Mouse (Mus musculus): ENCODE measurements around the gene Ints12. TPM values are rescaled to one million over a fixed set of nuclear protein-coding genes. Genes with fewer than 3 reads are reported as not detected.

Gene Ints12
- polyA plus RNA-seq, 1 experiment from 2014 or later, result 12.5 TPM

- 42% methylated on average over 4 of the region's 4 CpGs for WGBS (ENCODE audit: insufficient replicate concordance)
- ATAC-seq, result peak; percentile 83
- Histone ChIP-seq H3K27ac (peak overlapping the region; percentile 10; the same call in 1 of the 2 replicates), H3K36me3 (peaks cover 53% of the 10 kb centered on the region), H3K4me3 (no peak overlapping the region), H3K9ac (no peak overlapping the region), H3K4me2 (peak overlapping the region; percentile 37), H3K9me3 (replicated peaks) (no peaks in the 10 kb centered on the region), H3K4me1 (peaks cover 35% of the 10 kb centered on the region), H3K27me3 (replicated peaks) (no peaks in the 10 kb centered on the region)
These were observed 6.7 kb downstream of the Ints12 start for GRCm38 (mm10) chr3:133098336-133098735.

- no peak for ATAC-seq
These were observed 7.3 kb downstream of the Ints12 start for GRCm38 (mm10) chr3:133098909-133099308.

GRCm38 (mm10) chr3:133103768-133104167 lies 12.1 kb downstream of the Ints12 start:
- Histone ChIP-seq H3K27me3 (replicated peaks) (no peaks in the 10 kb centered on the region), H3K4me3 (no peak overlapping the region), H3K4me1 (peaks cover 4% of the 10 kb centered on the region), H3K9ac (no peak overlapping the region), H3K27ac (no peak overlapping the region), H3K4me2 (no peak overlapping the region), H3K36me3 (peaks cover 77% of the 10 kb centered on the region), H3K9me3 (replicated peaks) (no peaks in the 10 kb centered on the region)
- WGBS (ENCODE audit: insufficient replicate concordance), result 81% methylated on average over 3 of the region's 3 CpGs
- ATAC-seq, result no peak

More at GRCm38 (mm10) chr3:133098909-133099308, 7.3 kb downstream of the Ints12 start:
- Histone ChIP-seq H3K4me3 (no peak overlapping the region), H3K9me3 (replicated peaks) (no peaks in the 10 kb centered on the region), H3K36me3 (peaks cover 59% of the 10 kb centered on the region), H3K27ac (no peak overlapping the region), H3K27me3 (replicated peaks) (no peaks in the 10 kb centered on the region), H3K4me1 (peaks cover 32% of the 10 kb centered on the region), H3K9ac (no peak overlapping the region), H3K4me2 (no peak overlapping the region)
- WGBS (ENCODE audit: insufficient replicate concordance), result 83% methylated on average over 2 of the region's 2 CpGs

- H3K4me1 ChIP-seq, result no peaks in the 10 kb centered on the region
- no peak overlapping the region for H3K27ac ChIP-seq
- H3K27me3 ChIP-seq (replicated peaks), result no peaks in the 10 kb centered on the region
- H3K36me3 ChIP-seq, result peaks cover 78% of the 10 kb centered on the region
- 84% methylated on average over 3 of the region's 3 CpGs for WGBS (ENCODE audit: insufficient replicate concordance)
- no peak overlapping the region for H3K4me2 ChIP-seq
- no peak overlapping the region for H3K4me3 ChIP-seq
- H3K9ac ChIP-seq, result no peak overlapping the region
- ATAC-seq, result no peak
- no peaks in the 10 kb centered on the region for H3K9me3 ChIP-seq (replicated peaks)
These were observed 12.8 kb downstream of the Ints12 start for GRCm38 (mm10) chr3:133104436-133104835.

GRCm38 (mm10) chr3:133108731-133109130 lies 17.1 kb downstream of the Ints12 start:
- Histone ChIP-seq H3K9ac (no peak overlapping the region), H3K4me1 (no peaks in the 10 kb centered on the region), H3K4me2 (no peak overlapping the region), H3K27ac (no peak overlapping the region), H3K36me3 (peaks cover 53% of the 10 kb centered on the region), H3K27me3 (replicated peaks) (no peaks in the 10 kb centered on the region), H3K4me3 (no peak overlapping the region), H3K9me3 (replicated peaks) (no peaks in the 10 kb centered on the region)
- no peak for ATAC-seq
- 83% methylated on average over 4 of the region's 4 CpGs for WGBS (ENCODE audit: insufficient replicate concordance)

GRCm38 (mm10) chr3:133109844-133110243 lies 18.2 kb downstream of the Ints12 start:
- no peaks in the 10 kb centered on the region for H3K9me3 ChIP-seq (replicated peaks)
- 80% methylated on average over 4 of the region's 4 CpGs for WGBS (ENCODE audit: insufficient replicate concordance)
- no peak overlapping the region for H3K4me2 ChIP-seq
- no peak overlapping the region for H3K4me3 ChIP-seq
- peaks cover 44% of the 10 kb centered on the region for H3K36me3 ChIP-seq
- no peak overlapping the region for H3K27ac ChIP-seq
- H3K4me1 ChIP-seq, result no peaks in the 10 kb centered on the region
- H3K27me3 ChIP-seq (replicated peaks), result no peaks in the 10 kb centered on the region
- no peak for ATAC-seq
- no peak overlapping the region for H3K9ac ChIP-seq

GRCm38 (mm10) chr3:133111741-133112140 lies 20.1 kb downstream of the Ints12 start:
- WGBS (ENCODE audit: insufficient replicate concordance), result 23% methylated on average over 2 of the region's 2 CpGs
- Histone ChIP-seq H3K9ac (no peak overlapping the region), H3K36me3 (peaks cover 29% of the 10 kb centered on the region), H3K9me3 (replicated peaks) (no peaks in the 10 kb centered on the region), H3K4me3 (no peak overlapping the region), H3K27me3 (replicated peaks) (no peaks in the 10 kb centered on the region), H3K4me1 (no peaks in the 10 kb centered on the region), H3K27ac (no peak overlapping the region), H3K4me2 (no peak overlapping the region)
- ATAC-seq, result no peak

- no peaks in the 10 kb centered on the region for H3K4me1 ChIP-seq
- H3K9ac ChIP-seq, result no peak overlapping the region
- H3K4me3 ChIP-seq, result no peak overlapping the region
- H3K9me3 ChIP-seq (replicated peaks), result no peaks in the 10 kb centered on the region
- H3K27me3 ChIP-seq (replicated peaks), result no peaks in the 10 kb centered on the region
- H3K27ac ChIP-seq, result no peak overlapping the region
- ATAC-seq, result no peak
- 47% methylated on average over 1 of the region's 1 CpGs for WGBS (ENCODE audit: insufficient replicate concordance)
- peaks cover 16% of the 10 kb centered on the region for H3K36me3 ChIP-seq
- H3K4me2 ChIP-seq, result no peak overlapping the region
These were observed 21.6 kb downstream of the Ints12 start for GRCm38 (mm10) chr3:133113281-133113680.

GRCm38 (mm10) chr3:133131372-133131771 lies 39.7 kb downstream of the Ints12 start:
- Histone ChIP-seq H3K27me3 (replicated peaks) (no peaks in the 10 kb centered on the region), H3K4me1 (no peaks in the 10 kb centered on the region), H3K36me3 (no peaks in the 10 kb centered on the region), H3K9me3 (replicated peaks) (no peaks in the 10 kb centered on the region), H3K9ac (no peak overlapping the region), H3K27ac (no peak overlapping the region), H3K4me3 (no peak overlapping the region), H3K4me2 (no peak overlapping the region)
- 87% methylated on average over 5 of the region's 5 CpGs for WGBS (ENCODE audit: insufficient replicate concordance)
- ATAC-seq, result no peak

GRCm38 (mm10) chr3:133132611-133133010 lies 41.0 kb downstream of the Ints12 start:
- Histone ChIP-seq H3K9me3 (replicated peaks) (no peaks in the 10 kb centered on the region), H3K27ac (no peak overlapping the region), H3K4me1 (no peaks in the 10 kb centered on the region), H3K36me3 (no peaks in the 10 kb centered on the region), H3K4me3 (no peak overlapping the region), H3K4me2 (no peak overlapping the region), H3K27me3 (replicated peaks) (no peaks in the 10 kb centered on the region), H3K9ac (no peak overlapping the region)
- no peak for ATAC-seq
- WGBS (ENCODE audit: insufficient replicate concordance), result 58% methylated on average over 8 of the region's 8 CpGs

GRCm38 (mm10) chr3:133141877-133142276 lies 50.2 kb downstream of the Ints12 start:
- WGBS (ENCODE audit: insufficient replicate concordance), result 63% methylated on average over 6 of the region's 6 CpGs
- Histone ChIP-seq H3K9ac (no peak overlapping the region), H3K36me3 (no peaks in the 10 kb centered on the region), H3K27ac (no peak overlapping the region), H3K4me2 (no peak overlapping the region), H3K27me3 (replicated peaks) (no peaks in the 10 kb centered on the region), H3K4me3 (no peak overlapping the region), H3K4me1 (no peaks in the 10 kb centered on the region), H3K9me3 (replicated peaks) (no peaks in the 10 kb centered on the region)
- ATAC-seq, result no peak

- Histone ChIP-seq H3K4me3 (no peak overlapping the region), H3K36me3 (no peaks in the 10 kb centered on the region), H3K9ac (no peak overlapping the region), H3K4me1 (no peaks in the 10 kb centered on the region), H3K27me3 (replicated peaks) (no peaks in the 10 kb centered on the region), H3K9me3 (replicated peaks) (no peaks in the 10 kb centered on the region), H3K4me2 (no peak overlapping the region), H3K27ac (no peak overlapping the region)
- ATAC-seq, result no peak
- 62% methylated on average over 6 of the region's 6 CpGs for WGBS (ENCODE audit: insufficient replicate concordance)
These were observed 53.0 kb downstream of the Ints12 start for GRCm38 (mm10) chr3:133144511-133145147.

- H3K9ac ChIP-seq, result no peak overlapping the region
- no peaks in the 10 kb centered on the region for H3K4me1 ChIP-seq
- ATAC-seq, result peak; percentile 63
These were observed 60.0 kb downstream of the Ints12 start for GRCm38 (mm10) chr3:133151629-133152028.

More at GRCm38 (mm10) chr3:133151629-133152028, 60.0 kb downstream of the Ints12 start:
- no peaks in the 10 kb centered on the region for H3K36me3 ChIP-seq
- H3K27me3 ChIP-seq (replicated peaks), result no peaks in the 10 kb centered on the region
- 55% methylated on average over 6 of the region's 6 CpGs for WGBS (ENCODE audit: insufficient replicate concordance)
- no peak overlapping the region for H3K4me2 ChIP-seq
- H3K27ac ChIP-seq, result no peak overlapping the region
- no peaks in the 10 kb centered on the region for H3K9me3 ChIP-seq (replicated peaks)
- no peak overlapping the region for H3K4me3 ChIP-seq

Measured in liver, embryonic 12.5 days (tissue).